Mouse (Mus musculus) E14TG2a.4 (cell line): ENCODE data around the gene Cenpx.
"Not testable (repeated sequence)": the region's sequence is repeated elsewhere in the genome, so short reads cannot be mapped to it uniquely, and the experiment has no call there.

ENCODE experiments used
- H3K27me3 ChIP-seq: 2 replicates; pipeline ENCODE4 v1.6.1; 2014; ENCODE audit warnings: low read length, control low read depth; ENCODE audit not compliant: insufficient read depth
- H3K36me3 ChIP-seq: 2 replicates; pipeline ENCODE4 v1.6.1; 2014; ENCODE audit warnings: low read length, control low read depth; ENCODE audit not compliant: insufficient read depth
- H3K4me1 ChIP-seq: replicated peaks from 2 replicates; pipeline ENCODE4 v1.6.1; 2014; ENCODE audit warnings: low read depth, low read length, control low read depth
- H3K4me3 ChIP-seq: replicated peaks from 2 replicates; pipeline ENCODE4 v1.5.1; 2014; ENCODE audit warnings: mild to moderate bottlenecking, low read length
- H3K9me3 ChIP-seq: 2 replicates; pipeline ENCODE4 v1.6.1; 2014; ENCODE audit warnings: low read length, control low read depth
- CTCF ChIP-seq: conservative IDR thresholded peaks from 2 replicates; pipeline ENCODE4 v1.5.1; 2014; ENCODE audit warnings: low read length
- NANOG ChIP-seq: IDR thresholded peaks from 2 replicates; pipeline ENCODE4 v1.6.1; 2014; ENCODE audit warnings: borderline replicate concordance, low read length, mixed read lengths
- POU5F1 ChIP-seq: IDR thresholded peaks from 2 replicates; pipeline ENCODE4 v1.6.1; 2014; ENCODE audit warnings: low read length, borderline replicate concordance

Gene Cenpx

DNA sequence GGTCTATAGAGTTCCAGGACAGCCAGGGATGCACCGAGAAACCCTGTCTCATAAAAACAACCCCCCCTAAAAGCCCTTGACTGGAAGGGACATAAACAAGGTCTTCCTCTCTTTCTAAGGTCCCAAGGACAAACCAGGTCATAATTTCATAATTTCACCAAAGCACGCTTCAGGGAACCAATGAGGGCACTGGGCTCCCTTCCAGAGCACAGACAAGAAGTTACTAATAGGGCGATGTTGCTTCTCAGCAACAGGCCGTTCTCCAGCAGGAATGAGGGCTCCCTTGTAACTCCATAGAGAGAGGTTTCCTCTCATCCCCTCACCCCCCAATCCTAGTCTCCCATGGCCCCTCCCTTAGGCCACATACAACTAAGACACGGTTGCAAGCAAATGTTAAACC lies 27.4 kb upstream of the Cenpx start:
- Histone ChIP-seq H3K9me3 (no peaks in the 10 kb centered on the region), H3K4me1 (peaks cover 11% of the 10 kb centered on the region), H3K4me3 (no peak overlapping the region), H3K27me3 (peaks cover 10% of the 10 kb centered on the region; the same call in 1 of the 2 replicates), H3K36me3 (no peaks in the 10 kb centered on the region)
- no peak for TF ChIP-seq CTCF
- TF ChIP-seq POU5F1, result no peak
- TF ChIP-seq NANOG, result no peak

DNA sequence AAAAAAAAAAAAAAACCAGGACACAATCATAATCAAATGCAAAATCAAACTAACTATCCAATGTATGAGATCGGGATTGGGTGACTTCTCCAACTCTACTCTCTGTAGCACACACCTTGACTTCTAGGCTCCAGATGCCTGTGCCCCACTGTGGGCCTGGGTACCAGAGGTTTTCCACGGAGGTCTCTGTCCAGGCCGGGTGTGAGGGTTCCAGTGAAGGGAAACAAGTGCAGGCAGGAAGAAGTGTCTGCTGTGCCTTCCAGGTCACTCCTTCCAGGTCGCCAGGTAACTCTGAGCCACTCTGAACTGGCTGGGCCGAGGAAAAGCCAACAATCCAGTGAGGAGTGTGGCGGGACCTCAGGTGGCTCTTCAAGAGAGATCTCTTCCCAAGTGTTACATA lies 22.9 kb upstream of the Cenpx start:
- TF ChIP-seq POU5F1 (no peak), NANOG (no peak), CTCF (no peak)
- H3K4me1 ChIP-seq, result peaks cover 29% of the 10 kb centered on the region
- no peaks in the 10 kb centered on the region for H3K36me3 ChIP-seq
- no peak overlapping the region for H3K4me3 ChIP-seq
- peaks cover 14% of the 10 kb centered on the region; the same call in 1 of the 2 replicates for H3K27me3 ChIP-seq
- H3K9me3 ChIP-seq, result no peaks in the 10 kb centered on the region

DNA sequence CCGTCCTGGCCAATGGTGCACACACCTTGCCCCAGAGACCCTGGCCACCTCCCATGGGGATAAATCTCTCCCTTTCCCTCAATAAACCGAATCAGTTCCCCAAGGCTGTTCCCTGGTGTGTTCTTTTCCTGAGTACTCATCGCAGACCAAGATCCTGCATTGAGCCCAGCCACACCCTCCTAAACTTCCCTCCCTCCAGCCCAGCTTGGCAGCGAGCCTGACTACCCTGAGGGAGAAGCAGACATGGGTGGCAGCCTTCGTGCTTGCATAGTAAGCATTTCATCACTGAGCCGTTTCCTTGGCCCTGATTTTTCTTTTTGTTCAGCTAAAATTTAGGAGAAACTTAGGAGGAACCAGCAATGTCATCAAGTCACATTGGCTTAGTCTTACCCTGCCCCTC lies 20.0 kb upstream of the Cenpx start:
- Histone ChIP-seq H3K4me3 (no peak overlapping the region), H3K9me3 (no peaks in the 10 kb centered on the region), H3K36me3 (no peaks in the 10 kb centered on the region), H3K4me1 (peaks cover 52% of the 10 kb centered on the region), H3K27me3 (peaks cover 23% of the 10 kb centered on the region)
- TF ChIP-seq NANOG, result no peak
- no peak for TF ChIP-seq CTCF

DNA sequence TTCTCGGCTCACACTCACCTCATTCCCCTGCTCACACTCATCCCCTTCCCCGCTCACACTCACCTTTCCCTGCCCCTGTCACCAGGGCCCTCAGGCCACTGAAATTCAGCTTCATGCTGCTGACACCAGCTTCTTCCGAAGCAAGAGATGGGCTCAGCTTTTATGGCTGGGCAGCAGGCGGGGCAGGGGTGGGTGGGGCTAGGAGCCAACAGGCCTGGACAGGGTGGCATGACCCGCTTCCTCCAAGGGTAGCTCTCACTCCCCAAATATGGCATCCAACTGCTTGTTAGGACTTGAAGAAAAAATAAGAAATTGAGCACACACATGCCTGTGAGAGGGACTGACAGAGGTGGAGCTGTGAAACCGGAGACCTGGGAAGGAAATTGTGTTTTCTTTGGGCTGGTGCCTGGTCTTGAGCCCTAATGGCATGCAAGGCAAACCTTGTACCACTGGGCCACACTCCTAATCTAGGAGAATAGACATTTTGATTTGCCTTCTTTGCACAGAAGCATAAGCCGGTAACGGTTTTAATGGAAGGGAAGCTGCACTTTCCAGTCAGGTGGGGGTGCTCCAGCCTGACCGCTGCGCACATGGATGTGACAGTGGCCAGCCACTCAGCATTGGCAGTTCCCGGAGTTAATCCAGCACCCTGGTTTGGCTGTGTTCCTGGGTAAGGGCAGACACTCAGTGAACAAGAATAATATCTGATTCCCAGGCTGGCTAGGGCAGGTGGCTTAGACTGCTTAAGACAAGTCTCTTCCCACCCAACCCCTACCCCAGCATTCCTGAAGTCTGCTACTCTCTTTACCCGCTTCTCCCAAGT lies 18.5 kb upstream of the Cenpx start, which contains the start of gene Cbr2:
Gene Cbr2 (minus strand): TSS at position 257 of the 823 bp plus-strand sequence.
- no peaks in the 10 kb centered on the region for H3K9me3 ChIP-seq
- TF ChIP-seq NANOG, result no peak
- no peak for TF ChIP-seq POU5F1
- TF ChIP-seq CTCF, result no peak

DNA sequence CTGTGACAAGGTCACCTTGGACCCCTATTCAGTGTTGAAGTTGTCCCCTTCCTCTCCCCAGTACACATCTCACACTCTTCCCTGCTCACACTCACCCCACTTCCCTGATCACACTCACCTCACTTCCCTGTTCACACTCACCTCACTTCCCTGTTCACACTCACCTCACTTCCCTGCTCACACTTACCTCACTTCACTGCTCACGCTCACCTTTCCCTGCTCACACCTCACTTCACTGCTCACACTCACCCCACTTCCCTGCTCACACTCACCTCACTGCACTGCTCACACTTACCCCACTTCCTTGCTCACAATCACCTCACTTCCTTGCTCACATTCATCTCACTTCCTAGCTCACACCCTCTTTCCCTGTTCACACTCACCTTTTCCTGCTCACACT lies 17.9 kb upstream of the Cenpx start:
- Histone ChIP-seq H3K4me1 (peaks cover 52% of the 10 kb centered on the region), H3K36me3 (0 out of 2 replicates have a peak, but pooled peaks cover under 1% of the 10 kb centered on the region), H3K4me3 (no peak overlapping the region), H3K27me3 (peaks cover 33% of the 10 kb centered on the region), H3K9me3 (no peaks in the 10 kb centered on the region)
- no peak for TF ChIP-seq POU5F1

More for the DNA sequence above, 18.5 kb upstream of the Cenpx start, which contains the start of gene Cbr2:
- H3K27me3 ChIP-seq, result peaks cover 32% of the 10 kb centered on the region
- H3K4me1 ChIP-seq, result peaks cover 58% of the 10 kb centered on the region
- H3K36me3 ChIP-seq, result no peaks in the 10 kb centered on the region
- H3K4me3 ChIP-seq, result no peak within 1 kb of the TSS

DNA sequence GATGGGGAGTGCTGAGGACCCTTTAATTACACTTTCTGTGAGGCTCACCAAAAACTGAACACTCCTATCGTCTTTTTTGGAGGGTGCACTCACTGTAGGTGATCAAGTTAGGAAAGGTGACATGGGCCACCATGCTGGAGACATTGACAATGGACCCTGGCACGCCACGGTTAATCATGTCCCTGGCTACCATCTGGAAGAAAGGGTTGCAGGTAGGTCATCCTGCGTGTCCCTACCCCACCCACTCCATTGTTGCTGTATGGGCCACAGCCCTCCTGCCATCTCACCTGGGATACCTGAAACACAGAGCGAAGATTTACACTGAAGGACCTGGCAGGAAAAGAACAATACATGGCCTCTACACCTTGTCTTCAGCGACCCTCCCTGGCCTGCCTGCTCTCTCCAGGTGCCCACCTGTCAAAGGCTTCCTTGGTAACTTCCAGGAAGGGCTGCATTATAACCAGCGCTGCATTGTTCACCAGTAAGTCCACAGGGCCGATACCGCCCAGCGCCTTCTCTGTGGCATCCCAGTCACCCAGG lies 16.9 kb upstream of the Cenpx start:
- peaks cover 10% of the 10 kb centered on the region for H3K36me3 ChIP-seq
- H3K27me3 ChIP-seq, result peaks cover 43% of the 10 kb centered on the region
- H3K4me3 ChIP-seq, result no peak overlapping the region
- H3K4me1 ChIP-seq, result peaks cover 60% of the 10 kb centered on the region
- H3K9me3 ChIP-seq, result no peaks in the 10 kb centered on the region
- TF ChIP-seq POU5F1 (no peak), NANOG (no peak), CTCF (no peak)

DNA sequence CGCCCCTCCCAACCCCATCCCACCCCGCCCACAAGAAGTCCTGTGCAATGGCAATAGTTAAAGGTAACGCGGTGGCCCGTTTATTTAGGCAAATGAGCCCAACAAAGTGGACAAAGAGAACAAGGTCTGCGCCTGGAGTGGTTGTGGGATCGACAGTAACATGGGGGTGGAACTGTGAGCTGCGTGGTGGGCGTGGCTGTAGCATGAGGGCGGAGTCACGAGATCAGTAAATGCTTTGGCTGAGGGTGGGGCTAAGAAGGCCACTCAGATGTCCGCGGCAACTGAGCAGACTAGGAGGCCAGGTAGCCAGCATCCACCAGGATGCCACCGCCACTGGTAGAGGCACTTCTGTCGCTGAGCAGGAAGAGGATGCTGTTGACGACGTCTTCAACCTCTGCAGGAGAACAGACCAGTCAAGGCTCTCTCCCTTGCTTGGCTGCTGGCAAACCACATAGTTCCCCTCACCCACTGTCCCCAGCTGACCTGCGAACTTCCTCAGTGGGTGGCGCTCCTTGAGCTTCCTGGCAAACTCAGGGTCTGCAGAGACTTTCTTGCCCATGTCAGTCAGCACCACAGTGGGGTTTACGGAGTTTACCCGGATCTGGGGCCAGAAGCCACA lies 16.0 kb upstream of the Cenpx start:
- peaks cover 45% of the 10 kb centered on the region for H3K27me3 ChIP-seq
- H3K9me3 ChIP-seq, result not testable (repeated sequence)
- peaks cover 19% of the 10 kb centered on the region for H3K36me3 ChIP-seq
- H3K4me1 ChIP-seq, result peaks cover 60% of the 10 kb centered on the region
- H3K4me3 ChIP-seq, result peak overlapping the region; percentile 64

DNA sequence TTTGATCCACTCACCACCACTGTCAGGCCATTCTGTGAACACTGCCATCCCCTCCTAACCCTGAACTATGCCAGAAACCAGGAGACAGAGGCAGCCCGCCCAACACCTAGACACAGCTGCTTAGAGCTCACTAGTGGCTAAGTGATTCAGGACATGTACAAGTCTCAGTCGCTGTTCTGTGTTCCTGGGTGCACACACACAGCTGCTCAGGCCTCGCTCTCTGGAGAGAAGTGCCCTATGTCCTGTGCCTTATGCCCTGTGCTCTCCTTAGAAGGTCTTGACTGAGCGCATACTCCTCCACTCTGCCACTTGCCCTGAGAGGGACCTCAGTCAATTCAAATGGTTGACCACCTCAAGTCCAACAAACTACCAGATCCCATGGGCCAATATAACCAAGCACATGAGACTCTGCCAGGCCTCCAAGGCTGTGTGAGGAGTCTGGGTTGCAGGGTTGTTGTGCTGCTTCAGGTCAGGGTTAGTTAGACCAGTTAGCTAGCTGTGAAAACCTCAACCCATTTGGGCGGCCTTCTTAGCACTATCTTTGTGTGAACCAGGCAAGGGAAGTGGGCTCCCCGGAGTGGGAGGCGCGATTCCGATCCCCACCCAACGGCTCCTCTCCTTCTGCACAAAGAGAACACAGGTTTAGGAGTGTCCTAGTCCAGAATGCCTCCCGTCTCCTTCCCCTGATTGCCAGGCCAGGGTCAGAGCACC lies 15.1 kb upstream of the Cenpx start:
- TF ChIP-seq CTCF (no peak), POU5F1 (no peak), NANOG (no peak)
- peaks cover 20% of the 10 kb centered on the region for H3K36me3 ChIP-seq
- peaks cover 62% of the 10 kb centered on the region for H3K4me1 ChIP-seq
- H3K4me3 ChIP-seq, result peak overlapping the region; percentile 64
- no peaks in the 10 kb centered on the region for H3K9me3 ChIP-seq
- H3K27me3 ChIP-seq, result peaks cover 49% of the 10 kb centered on the region
